Mouse (Mus musculus) liver, embryonic 14.5 days (tissue): ENCODE data around the gene Cyp27a1. TPM values are rescaled to one million over a fixed set of nuclear protein-coding genes. Genes with fewer than 3 reads are reported as not detected.

Experiments
- ATAC-seq: fragments of 200-750 bp; cut with Nextera tagmentation; 2 replicates; pipeline ENCODE4 v1.8.0; 2017; ENCODE audit warnings: moderate number of reproducible peaks, mild to moderate bottlenecking, moderate library complexity; ENCODE audit not compliant: insufficient read depth
- DNase-seq, 3 experiments: peaks; one replicate each; pipeline ENCODE4 v3.0.0-alpha.2; 2012 to 2013; ENCODE audit warnings: low read depth in 3 of 3, low spot score in 3 of 3
- H3K27ac ChIP-seq: fragments of 300-500 bp; sonication (generic); 2 replicates; pipeline ENCODE4 v1.5.1; 2014; ENCODE audit warnings: moderate library complexity, mild to moderate bottlenecking, control low read depth, inconsistent platforms
- H3K27me3 ChIP-seq: fragments of 300-500 bp; sonication (generic); 2 replicates; pipeline ENCODE4 v1.6.1; 2014; ENCODE audit warnings: mild to moderate bottlenecking, low read length, moderate library complexity; ENCODE audit not compliant: control insufficient read depth, insufficient read depth
- H3K36me3 ChIP-seq: fragments of 300-500 bp; sonication (generic); replicated peaks from 2 replicates; pipeline ENCODE4 v1.6.1; 2014; ENCODE audit warnings: low read depth; ENCODE audit not compliant: control insufficient read depth, insufficient read depth
- H3K4me1 ChIP-seq, 2 experiments: fragments of 200-500 bp in 1 of 2; fragments of 300-500 bp in 1 of 2; sonication (generic) in 1 of 2; replicated peaks; 2 replicates each; pipeline ENCODE4 v1.6.1; 2012 to 2014; ENCODE audit warnings: antibody characterized with exemption in 1 of 2, inconsistent platforms in 1 of 2, low read length in 1 of 2; ENCODE audit not compliant: control insufficient read depth in 2 of 2, insufficient read depth in 2 of 2
- H3K4me2 ChIP-seq: fragments of 300-500 bp; sonication (generic); 2 replicates; pipeline ENCODE4 v1.6.1; 2014; ENCODE audit warnings: low read depth, mild to moderate bottlenecking, control low read depth, moderate library complexity
- H3K4me3 ChIP-seq, 2 experiments: fragments of 200-500 bp in 1 of 2; fragments of 300-500 bp in 1 of 2; sonication (generic) in 1 of 2; 2 replicates each; pipeline ENCODE4 v1.5.1; 2012 to 2014; ENCODE audit warnings: low read depth in 2 of 2, low read length in 2 of 2, mild to moderate bottlenecking in 2 of 2, control low read depth in 1 of 2, inconsistent platforms in 1 of 2, moderate library complexity in 1 of 2; ENCODE audit not compliant: insufficient read depth in 1 of 2
- H3K9ac ChIP-seq: fragments of 300-500 bp; sonication (generic); replicated peaks from 2 replicates; pipeline ENCODE4 v1.6.1; 2014; ENCODE audit warnings: mild to moderate bottlenecking, control low read depth, moderate library complexity
- H3K9me3 ChIP-seq: fragments of 300-500 bp; sonication (generic); 2 replicates; pipeline ENCODE4 v1.6.1; 2016; ENCODE audit warnings: low read length, mixed read lengths; ENCODE audit not compliant: control insufficient read depth
- CTCF ChIP-seq: IDR thresholded peaks from 2 replicates; pipeline ENCODE4 v1.5.1; 2016; ENCODE audit warnings: antibody characterized with exemption, low read depth, control low read depth
- EP300 ChIP-seq: IDR thresholded peaks from 2 replicates; pipeline ENCODE4 v1.6.1; 2016; ENCODE audit warnings: antibody characterized with exemption, low read depth
- WGBS: fragments of 180-500 bp; shearing (Covaris S2); extraction: QIAGEN DNeasy Blood & Tissue Kit; methylation state at CpG from one replicate; pipeline ENCODE4 v1.1.7; 2014; ENCODE audit not compliant: insufficient replicate concordance; 5-methylcytosine and 5-hydroxymethylcytosine counted together
- polyA plus RNA-seq, 2 experiments: library from polyadenylated mRNA; depleted of rRNA in 1 of 2; stranded (reverse) in 1 of 2; unstranded in 1 of 2; fragments of >200 nt; fragmentation: Nextera tagmentation in 1 of 2; extraction: Ambion mirVana in 1 of 2; gene quantifications; 2 replicates each; pipeline versions ENCODE4 v1.2.1 to v1.2.3; 2012 to 2014

Cyp27a1 gene
- polyA plus RNA-seq, 2 experiments, result 3.3 to 5.0 TPM

GRCm38 (mm10) chr1:74771931-74772620 lies 58.7 kb downstream of the Cyp27a1 start:
- 1% methylated on average over 51 of the region's 51 CpGs for WGBS
- Histone ChIP-seq H3K4me1 (no peaks in the 10 kb centered on the region; a peak in 1 of 4 replicates), H3K27ac (no peak overlapping the region), H3K4me3 (peak overlapping the region in 1 of 2 experiments; percentile 8; a peak in 2 of 4 replicates), H3K4me2 (peak overlapping the region; percentile 34), H3K9me3 (no peaks in the 10 kb centered on the region), H3K36me3 (no peaks in the 10 kb centered on the region), H3K27me3 (peaks cover 67% of the 10 kb centered on the region), H3K9ac (no peak overlapping the region)
- no peak for TF ChIP-seq CTCF
- TF ChIP-seq EP300, result no peak
- ATAC-seq (no peak), DNase-seq (no peak)

DNA sequence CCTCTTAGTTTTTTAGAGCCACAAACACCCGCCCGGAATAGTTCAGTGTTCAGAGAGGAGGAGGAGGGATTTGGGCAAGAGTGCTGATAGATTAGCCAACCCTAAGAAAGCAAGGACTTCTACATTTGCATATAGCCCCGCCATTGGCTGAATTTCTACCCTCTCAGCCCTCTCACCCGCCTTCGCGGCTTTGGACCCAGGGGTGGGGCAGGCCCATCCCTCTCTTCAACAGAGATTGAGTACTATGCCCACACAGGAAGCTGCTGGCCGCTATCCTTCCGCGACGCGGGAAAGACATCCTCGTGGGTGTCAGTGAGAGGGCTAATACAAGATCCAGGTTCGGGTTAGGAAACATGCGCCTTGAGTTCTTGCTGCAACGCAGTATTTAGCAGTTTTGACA lies 59.8 kb downstream of the Cyp27a1 start:
- under 1% methylated on average over 15 of the region's 15 CpGs for WGBS
- Histone ChIP-seq H3K27me3 (peaks cover 67% of the 10 kb centered on the region), H3K9ac (no peak overlapping the region), H3K27ac (no peak overlapping the region), H3K4me3 (no peak overlapping the region), H3K9me3 (no peaks in the 10 kb centered on the region), H3K36me3 (no peaks in the 10 kb centered on the region), H3K4me1 (no peaks in the 10 kb centered on the region; a peak in 1 of 4 replicates), H3K4me2 (no peak overlapping the region)
- peak; percentile 44 to 50 (median 47) for DNase-seq
- TF ChIP-seq EP300, result no peak
- TF ChIP-seq CTCF, result no peak
- peak; percentile 55 for ATAC-seq

GRCm38 (mm10) chr1:74774062-74774461 lies 60.7 kb downstream of the Cyp27a1 start:
- H3K27me3 ChIP-seq, result peaks cover 63% of the 10 kb centered on the region
- WGBS, result 26% methylated on average over 7 of the region's 7 CpGs
- no peak for ATAC-seq
- no peak overlapping the region for H3K4me2 ChIP-seq
- H3K27ac ChIP-seq, result no peak overlapping the region
- no peaks in the 10 kb centered on the region for H3K36me3 ChIP-seq
- TF ChIP-seq EP300 (no peak), CTCF (no peak)
- no peak overlapping the region for H3K9ac ChIP-seq
- H3K4me3 ChIP-seq, result no peak overlapping the region
- DNase-seq, result no peak
- no peaks in the 10 kb centered on the region for H3K9me3 ChIP-seq
- no peaks in the 10 kb centered on the region; a peak in 1 of 4 replicates for H3K4me1 ChIP-seq

DNA sequence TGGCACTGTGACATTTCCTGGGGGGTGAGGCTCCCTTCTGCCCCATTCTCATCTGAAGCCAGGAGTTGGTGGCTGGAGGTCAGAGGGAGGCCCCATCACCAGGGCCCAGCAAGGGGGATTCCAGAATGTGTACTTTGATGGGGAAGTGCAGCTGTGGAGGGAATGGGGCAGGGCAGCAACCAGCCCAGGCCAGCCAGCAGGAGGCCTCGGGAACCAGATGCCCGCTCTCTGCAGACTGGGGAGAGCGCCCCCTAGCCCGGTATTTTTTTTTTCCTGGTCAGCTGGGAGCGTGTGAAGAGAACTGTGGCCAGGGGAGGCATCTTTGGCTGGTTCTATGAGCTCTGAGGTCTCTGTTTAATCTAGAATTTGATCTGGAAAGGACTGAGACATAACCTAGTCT lies 62.4 kb downstream of the Cyp27a1 start:
- DNase-seq, result no peak
- H3K9me3 ChIP-seq, result no peaks in the 10 kb centered on the region
- WGBS, result 7% methylated on average over 5 of the region's 5 CpGs
- no peak overlapping the region for H3K4me2 ChIP-seq
- peaks cover 48% of the 10 kb centered on the region for H3K27me3 ChIP-seq
- no peak overlapping the region for H3K4me3 ChIP-seq
- no peaks in the 10 kb centered on the region; a peak in 1 of 4 replicates for H3K4me1 ChIP-seq
- no peaks in the 10 kb centered on the region for H3K36me3 ChIP-seq
- no peak for ATAC-seq
- TF ChIP-seq CTCF (peak; percentile 41), EP300 (no peak)
- no peak overlapping the region for H3K9ac ChIP-seq
- no peak overlapping the region for H3K27ac ChIP-seq

DNA sequence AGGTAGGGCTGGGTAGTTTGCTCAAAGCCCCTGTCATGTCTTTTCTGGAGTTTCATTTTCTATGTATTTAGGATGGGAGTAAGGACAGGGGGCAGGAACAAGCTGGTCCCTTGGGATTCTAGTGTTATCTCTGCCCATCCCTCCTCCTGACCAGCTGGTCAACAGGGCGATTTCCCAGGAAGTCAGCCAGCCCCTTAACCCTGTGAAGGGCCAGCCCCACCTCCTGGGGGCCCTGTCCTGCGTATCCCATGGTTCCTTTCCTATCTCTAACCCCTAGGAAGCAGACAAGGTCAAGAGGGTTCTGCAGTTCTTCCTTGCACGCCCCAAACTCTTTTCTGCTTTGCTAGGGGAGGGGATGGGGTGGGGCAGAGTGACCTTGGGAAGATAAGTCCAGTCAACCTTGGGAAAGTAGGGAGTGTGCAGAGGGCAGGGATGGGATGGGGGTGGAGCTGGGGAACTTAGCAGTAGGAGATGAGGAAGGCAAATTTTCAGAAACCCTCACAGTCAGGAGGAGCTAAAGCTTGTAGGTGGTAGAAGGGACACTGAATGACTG lies 65.6 kb downstream of the Cyp27a1 start:
- Histone ChIP-seq H3K9me3 (no peaks in the 10 kb centered on the region), H3K4me3 (no peak overlapping the region), H3K9ac (no peak overlapping the region), H3K4me1 (no peaks in the 10 kb centered on the region), H3K4me2 (no peak overlapping the region), H3K27me3 (peaks cover 47% of the 10 kb centered on the region), H3K36me3 (no peaks in the 10 kb centered on the region), H3K27ac (no peak overlapping the region)
- ATAC-seq (no peak), DNase-seq (no peak)
- TF ChIP-seq CTCF, result no peak
- no peak for TF ChIP-seq EP300
- 34% methylated on average over 3 of the region's 3 CpGs for WGBS
